Mouse (Mus musculus): ENCODE measurements at regions not wholly inside any gene's neighbourhood (a gene's known extent, or its start where the extent isn't known, plus 50 kb on each side); places are given as distances from the start of the nearest gene placed in this dataset.
A peak's percentile ranks its signal among the peaks of the same experiment; 100 is the strongest.

GRCm38 (mm10) chr3:133972774-133973173 is 263.5 kb upstream of the Cxxc4 start:
- 74% methylated on average over 2 of the region's 2 CpGs for WGBS
- Histone ChIP-seq H3K9me3 (no peaks in the 10 kb centered on the region), H3K36me3 (no peaks in the 10 kb centered on the region), H3K4me3 (replicated peaks) (no peak overlapping the region), H3K4me1 (replicated peaks) (no peaks in the 10 kb centered on the region), H3K9ac (no peak overlapping the region), H3K4me2 (replicated peaks) (no peak overlapping the region), H3K27ac (no peak overlapping the region), H3K27me3 (replicated peaks) (no peaks in the 10 kb centered on the region)
- no peak for ATAC-seq

- no peak for ATAC-seq
- H3K27me3 ChIP-seq (replicated peaks) = no peaks in the 10 kb centered on the region
- WGBS = 81% methylated on average over 2 of the region's 2 CpGs
- no peak overlapping the region for H3K9ac ChIP-seq
- H3K4me2 ChIP-seq (replicated peaks) = no peak overlapping the region
- no peaks in the 10 kb centered on the region for H3K4me1 ChIP-seq (replicated peaks)
- no peak overlapping the region for H3K27ac ChIP-seq
- no peak overlapping the region for H3K4me3 ChIP-seq (replicated peaks)
- H3K9me3 ChIP-seq = no peaks in the 10 kb centered on the region
- H3K36me3 ChIP-seq = no peaks in the 10 kb centered on the region
Measured at GRCm38 (mm10) chr3:133987681-133988080, 248.6 kb upstream of the Cxxc4 start.

GRCm38 (mm10) chr3:133993971-133994370 is 242.3 kb upstream of the Cxxc4 start:
- Histone ChIP-seq H3K36me3 (no peaks in the 10 kb centered on the region), H3K4me1 (replicated peaks) (no peaks in the 10 kb centered on the region), H3K4me3 (replicated peaks) (no peak overlapping the region), H3K9ac (no peak overlapping the region), H3K27me3 (replicated peaks) (no peaks in the 10 kb centered on the region), H3K9me3 (no peaks in the 10 kb centered on the region), H3K27ac (no peak overlapping the region), H3K4me2 (replicated peaks) (no peak overlapping the region)
- WGBS = 54% methylated on average over 2 of the region's 2 CpGs
- ATAC-seq = no peak

- 84% methylated on average over 8 of the region's 8 CpGs for WGBS
- Histone ChIP-seq H3K4me1 (replicated peaks) (no peaks in the 10 kb centered on the region), H3K4me2 (replicated peaks) (no peak overlapping the region), H3K9me3 (no peaks in the 10 kb centered on the region), H3K27me3 (replicated peaks) (no peaks in the 10 kb centered on the region), H3K27ac (no peak overlapping the region), H3K4me3 (replicated peaks) (no peak overlapping the region), H3K9ac (no peak overlapping the region), H3K36me3 (no peaks in the 10 kb centered on the region)
- no peak for ATAC-seq
Measured at GRCm38 (mm10) chr3:133999965-134000364, 236.3 kb upstream of the Cxxc4 start.

GRCm38 (mm10) chr3:134000595-134000994 is 235.7 kb upstream of the Cxxc4 start:
- 66% methylated on average over 1 of the region's 1 CpGs for WGBS

GRCm38 (mm10) chr3:134014805-134015204 is 221.5 kb upstream of the Cxxc4 start:
- Histone ChIP-seq H3K4me3 (replicated peaks) (no peak overlapping the region), H3K36me3 (no peaks in the 10 kb centered on the region), H3K27me3 (replicated peaks) (no peaks in the 10 kb centered on the region), H3K27ac (no peak overlapping the region), H3K4me2 (replicated peaks) (no peak overlapping the region), H3K9me3 (no peaks in the 10 kb centered on the region), H3K4me1 (replicated peaks) (no peaks in the 10 kb centered on the region), H3K9ac (no peak overlapping the region)
- ATAC-seq = peak; percentile 76
- WGBS = 52% methylated on average over 2 of the region's 2 CpGs

More at GRCm38 (mm10) chr3:134000595-134000994, 235.7 kb upstream of the Cxxc4 start:
- Histone ChIP-seq H3K4me3 (replicated peaks) (no peak overlapping the region), H3K4me1 (replicated peaks) (no peaks in the 10 kb centered on the region), H3K9me3 (no peaks in the 10 kb centered on the region), H3K27me3 (replicated peaks) (no peaks in the 10 kb centered on the region), H3K4me2 (replicated peaks) (no peak overlapping the region), H3K9ac (no peak overlapping the region), H3K27ac (no peak overlapping the region), H3K36me3 (no peaks in the 10 kb centered on the region)
- ATAC-seq = no peak

GRCm38 (mm10) chr3:134015412-134015811 is 220.9 kb upstream of the Cxxc4 start:
- no peaks in the 10 kb centered on the region for H3K27me3 ChIP-seq (replicated peaks)
- 84% methylated on average over 3 of the region's 3 CpGs for WGBS
- no peak overlapping the region for H3K9ac ChIP-seq
- H3K4me2 ChIP-seq (replicated peaks) = no peak overlapping the region
- H3K9me3 ChIP-seq = no peaks in the 10 kb centered on the region
- no peak for ATAC-seq
- no peak overlapping the region for H3K27ac ChIP-seq
- H3K4me1 ChIP-seq (replicated peaks) = no peaks in the 10 kb centered on the region
- H3K36me3 ChIP-seq = no peaks in the 10 kb centered on the region
- no peak overlapping the region for H3K4me3 ChIP-seq (replicated peaks)

- Histone ChIP-seq H3K9me3 (no peaks in the 10 kb centered on the region), H3K27ac (no peak overlapping the region), H3K36me3 (no peaks in the 10 kb centered on the region), H3K9ac (no peak overlapping the region), H3K27me3 (replicated peaks) (no peaks in the 10 kb centered on the region), H3K4me2 (replicated peaks) (no peak overlapping the region), H3K4me3 (replicated peaks) (no peak overlapping the region), H3K4me1 (replicated peaks) (no peaks in the 10 kb centered on the region)
- WGBS = 66% methylated on average over 5 of the region's 5 CpGs
- ATAC-seq = 0 out of 2 replicates have a peak, but pooled peaks have one; percentile 51
Measured at GRCm38 (mm10) chr3:134033862-134034261, 202.4 kb upstream of the Cxxc4 start.

- H3K36me3 ChIP-seq = no peaks in the 10 kb centered on the region
- no peak overlapping the region for H3K27ac ChIP-seq
- H3K4me1 ChIP-seq (replicated peaks) = no peaks in the 10 kb centered on the region
- peak; percentile 88 for ATAC-seq
- no peak overlapping the region for H3K4me2 ChIP-seq (replicated peaks)
- H3K9me3 ChIP-seq = no peaks in the 10 kb centered on the region
- H3K9ac ChIP-seq = no peak overlapping the region
- 59% methylated on average over 6 of the region's 6 CpGs for WGBS
- no peak overlapping the region for H3K4me3 ChIP-seq (replicated peaks)
- H3K27me3 ChIP-seq (replicated peaks) = no peaks in the 10 kb centered on the region
Measured at GRCm38 (mm10) chr3:134036310-134036934, 199.9 kb upstream of the Cxxc4 start.

- H3K4me1 ChIP-seq (replicated peaks) = no peaks in the 10 kb centered on the region
- no peaks in the 10 kb centered on the region for H3K9me3 ChIP-seq
- H3K36me3 ChIP-seq = no peaks in the 10 kb centered on the region
- no peak overlapping the region for H3K9ac ChIP-seq
- H3K27me3 ChIP-seq (replicated peaks) = no peaks in the 10 kb centered on the region
- no peak overlapping the region for H3K4me2 ChIP-seq (replicated peaks)
- no peak overlapping the region for H3K4me3 ChIP-seq (replicated peaks)
- no peak for ATAC-seq
- no peak overlapping the region for H3K27ac ChIP-seq
Measured at GRCm38 (mm10) chr3:134050649-134051048, 185.6 kb upstream of the Cxxc4 start.

GRCm38 (mm10) chr3:134082461-134082860 is 153.8 kb upstream of the Cxxc4 start:
- Histone ChIP-seq H3K36me3 (no peaks in the 10 kb centered on the region), H3K4me2 (replicated peaks) (no peak overlapping the region), H3K4me1 (replicated peaks) (no peaks in the 10 kb centered on the region), H3K27me3 (replicated peaks) (no peaks in the 10 kb centered on the region), H3K4me3 (replicated peaks) (no peak overlapping the region), H3K27ac (no peak overlapping the region), H3K9me3 (no peaks in the 10 kb centered on the region), H3K9ac (no peak overlapping the region)
- ATAC-seq = no peak
- 58% methylated on average over 1 of the region's 1 CpGs for WGBS

- peak; percentile 85 for ATAC-seq
- no peaks in the 10 kb centered on the region for H3K9me3 ChIP-seq
- H3K27ac ChIP-seq = no peak overlapping the region
- no peaks in the 10 kb centered on the region for H3K4me1 ChIP-seq (replicated peaks)
- H3K36me3 ChIP-seq = no peaks in the 10 kb centered on the region
- 66% methylated on average over 3 of the region's 3 CpGs for WGBS
- H3K27me3 ChIP-seq (replicated peaks) = no peaks in the 10 kb centered on the region
- no peak overlapping the region for H3K9ac ChIP-seq
- H3K4me2 ChIP-seq (replicated peaks) = no peak overlapping the region
- H3K4me3 ChIP-seq (replicated peaks) = no peak overlapping the region
Measured at GRCm38 (mm10) chr3:134099471-134100125, 136.7 kb upstream of the Cxxc4 start.

- Histone ChIP-seq H3K4me1 (replicated peaks) (no peaks in the 10 kb centered on the region), H3K4me3 (replicated peaks) (no peak overlapping the region), H3K9ac (no peak overlapping the region), H3K27me3 (replicated peaks) (no peaks in the 10 kb centered on the region), H3K27ac (no peak overlapping the region), H3K36me3 (no peaks in the 10 kb centered on the region), H3K4me2 (replicated peaks) (no peak overlapping the region), H3K9me3 (no peaks in the 10 kb centered on the region)
- ATAC-seq = no peak
- 68% methylated on average over 3 of the region's 3 CpGs for WGBS
Measured at GRCm38 (mm10) chr3:134102151-134102738, 134.0 kb upstream of the Cxxc4 start.
